Mouse (Mus musculus): ENCODE measurements around the gene Gga2. TPM values are rescaled to one million over a fixed set of nuclear protein-coding genes. Genes with fewer than 3 reads are reported as not detected.

The Gga2 gene
- polyA plus RNA-seq, 1 experiment from 2014 or later = 10.1 TPM

- no peak for ATAC-seq
- WGBS (ENCODE audit: insufficient replicate concordance) = 83% methylated on average over 8 of the region's 8 CpGs
- no peak for TF ChIP-seq EP300 (IDR thresholded peaks at IDR 0.05; ENCODE audit: low read depth)
- TF ChIP-seq CTCF (IDR thresholded peaks at IDR 0.05; ENCODE audit: low read depth) = no peak
- Histone ChIP-seq H3K36me3 (replicated peaks; ENCODE audit: insufficient read depth, low read length) (peaks cover 2% of the 10 kb centered on the region; the same call in 1 of the 2 replicates), H3K4me1 (ENCODE audit: insufficient read depth) (no peaks in the 10 kb centered on the region), H3K27me3 (ENCODE audit: insufficient read depth, low read length) (no peaks in the 10 kb centered on the region), H3K27ac (ENCODE audit: low read depth) (no peak overlapping the region), H3K4me3 (ENCODE audit: low read depth, low read length) (no peak overlapping the region), H3K9me3 (ENCODE audit: low read length) (no peaks in the 10 kb centered on the region), H3K9ac (replicated peaks) (no peak overlapping the region), H3K4me2 (ENCODE audit: low read depth, low read length) (no peak overlapping the region)
- no peak for DNase-seq
Observed at GRCm38 (mm10) chr7:121938124-121938891, 82.7 kb downstream of the Gga2 start.

GRCm38 (mm10) chr7:121936861-121937630, 84.0 kb downstream of the Gga2 start:
- H3K4me3 ChIP-seq (ENCODE audit: low read depth, low read length) = no peak overlapping the region
- H3K4me1 ChIP-seq (ENCODE audit: insufficient read depth) = no peaks in the 10 kb centered on the region
- no peak for TF ChIP-seq EP300 (IDR thresholded peaks at IDR 0.05; ENCODE audit: low read depth)
- no peak for TF ChIP-seq CTCF (IDR thresholded peaks at IDR 0.05; ENCODE audit: low read depth)
- no peak for DNase-seq
- no peaks in the 10 kb centered on the region for H3K9me3 ChIP-seq (ENCODE audit: low read length)
- no peak for ATAC-seq
- H3K9ac ChIP-seq (replicated peaks) = no peak overlapping the region
- no peaks in the 10 kb centered on the region; the same call in 1 of the 2 replicates for H3K36me3 ChIP-seq (replicated peaks; ENCODE audit: insufficient read depth, low read length)
- 74% methylated on average over 14 of the region's 14 CpGs for WGBS (ENCODE audit: insufficient replicate concordance)
- no peak overlapping the region for H3K27ac ChIP-seq (ENCODE audit: low read depth)
- no peaks in the 10 kb centered on the region for H3K27me3 ChIP-seq (ENCODE audit: insufficient read depth, low read length)
- H3K4me2 ChIP-seq (ENCODE audit: low read depth, low read length) = no peak overlapping the region

Other genes starting within 250 kb of the Gga2 start
- gene Scnn1b, start 156.2 kb downstream of the Gga2 start, polyA plus RNA-seq (2015; fragmentation: Nextera tagmentation; extraction: Ambion mirVana) = 0.07 and 0.09 TPM in 2 replicates
- gene Cog7, start 39.5 kb downstream of the Gga2 start, polyA plus RNA-seq (2015; fragmentation: Nextera tagmentation; extraction: Ambion mirVana) = 4.2 and 5.4 TPM in 2 replicates
- 10.9 and 11.0 TPM in 2 replicates for gene Ubfd1, start 46.0 kb upstream of the Gga2 start, polyA plus RNA-seq (2015; fragmentation: Nextera tagmentation; extraction: Ambion mirVana)
- 8.3 TPM in 2 replicates for gene Ears2, start 46.0 kb upstream of the Gga2 start, polyA plus RNA-seq (2015; fragmentation: Nextera tagmentation; extraction: Ambion mirVana)
- 554 and 564 TPM in 2 replicates for gene Ndufab1, start 80.7 kb upstream of the Gga2 start, polyA plus RNA-seq (2015; fragmentation: Nextera tagmentation; extraction: Ambion mirVana)
- gene Palb2, start 111.8 kb upstream of the Gga2 start, polyA plus RNA-seq (2015; fragmentation: Nextera tagmentation; extraction: Ambion mirVana) = 4.5 and 6.5 TPM in 2 replicates
- 30.5 and 33.1 TPM in 2 replicates for gene Dctn5, start 111.8 kb upstream of the Gga2 start, polyA plus RNA-seq (2015; fragmentation: Nextera tagmentation; extraction: Ambion mirVana)
- 35.9 and 43.4 TPM in 2 replicates for gene Plk1, start 138.2 kb upstream of the Gga2 start, polyA plus RNA-seq (2015; fragmentation: Nextera tagmentation; extraction: Ambion mirVana)
- not detected in 2 replicates for gene Ern2, start 165.0 kb upstream of the Gga2 start, polyA plus RNA-seq (2015; fragmentation: Nextera tagmentation; extraction: Ambion mirVana)
- gene Chp2, start 198.3 kb upstream of the Gga2 start, polyA plus RNA-seq (2015; fragmentation: Nextera tagmentation; extraction: Ambion mirVana) = 2.1 and 2.9 TPM in 2 replicates

All from liver, postnatal 0 days (tissue).